ENCODE assay signal across 8 mouse cellular contexts in the genomic region with DNA sequence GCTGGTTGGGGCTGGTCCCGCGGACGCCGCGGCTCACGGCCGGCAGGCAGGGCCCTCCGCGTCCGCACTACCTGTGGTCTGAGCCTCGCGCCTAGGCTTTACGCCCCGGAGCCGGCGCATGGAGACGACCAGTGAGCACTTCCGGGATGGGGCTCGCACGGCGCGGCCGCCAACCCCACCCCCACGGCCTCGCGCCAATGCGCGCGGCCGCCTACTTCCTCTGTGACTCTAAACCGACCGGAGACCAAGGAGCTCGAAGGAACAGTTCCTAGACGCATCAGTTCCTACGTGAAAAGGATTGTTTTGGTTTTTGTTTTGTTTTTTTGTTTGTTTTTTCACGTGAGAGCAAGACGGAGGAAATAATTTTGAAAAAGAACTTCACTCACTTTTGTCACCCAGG. TPM values are rescaled to one million over a fixed set of nuclear protein-coding genes. Genes with fewer than 3 reads are reported as not detected.
DNase-seq lines count a peak whose midpoint lies in the region; ATAC-seq lines count a peak whose summit lies in the region.

A gene (minus strand): TSS at position 199 of the 400 bp plus-strand sequence.
A gene (plus strand): TSS at position 231 of the 400 bp plus-strand sequence.

- ATAC-seq in megakaryocyte progenitor cell, adult 5-6 weeks (replicated peaks; ENCODE audit: poor library complexity) = peak; percentile 85

- DNase-seq in adipocyte (ENCODE audit: low spot score) = peak; percentile 92
- DNase-seq in embryo, embryonic 10 days (ENCODE audit: low spot score) = peak; percentile 88
- peak; percentile 90 for DNase-seq in gastrocnemius, postnatal 10 days
- peak; percentile 95 for DNase-seq in induced T-regulatory cell, adult 2 months (ENCODE audit: low read depth)
- DNase-seq in left cerebral cortex, adult 9 months (ENCODE audit: low spot score in 2 of 2) = peak; percentile 73 to 91
- peak; percentile 87 for DNase-seq in right cerebral cortex, postnatal 14 days
- DNase-seq in urinary bladder, postnatal 36 days (ENCODE audit: low spot score in 2 of 2) = peak; percentile 80 to 91

RNA-seq across cellular contexts. Expression of the first gene that starts in this region (rescaled TPM):
- total RNA-seq in gastrocnemius, postnatal 10 days (2021) = 10 to 100 TPM; 16.1 to 17.5 TPM
- total RNA-seq in megakaryocyte progenitor cell, adult 5-6 weeks (2015) = 143 and 148 TPM in 2 replicates
- total RNA-seq in megakaryocyte progenitor cell, adult 5-6 weeks (2017) = 185 and 221 TPM in 2 replicates

RNA-seq across cellular contexts. Expression of the second gene that starts in this region (rescaled TPM):
- total RNA-seq in gastrocnemius, postnatal 10 days (2021) = 100 to 1,000 TPM; 112 to 114 TPM
- total RNA-seq in megakaryocyte progenitor cell, adult 5-6 weeks (2015) = 106 and 112 TPM in 2 replicates
- total RNA-seq in megakaryocyte progenitor cell, adult 5-6 weeks (2017) = 102 and 105 TPM in 2 replicates

Comparison
In these comparisons a context has a peak if more than half of its experiments do, and no peak if none do; other contexts are left out.
1. Peak in every context shown above with its lines: DNase-seq and ATAC-seq.
2. RNA of the first gene that starts in this region (total RNA-seq): 143 to 221 TPM in megakaryocyte progenitor cell, adult 5-6 weeks; 16.1 to 17.5 TPM in gastrocnemius, postnatal 10 days; every median in the first group is over 4 times any median in the second.